10 mouse cellular contexts compared by ENCODE assay signal in genomic region chr3:94616717-94617116, GRCm38 (mm10). TPM values are rescaled to one million over a fixed set of nuclear protein-coding genes. Genes with fewer than 3 reads are reported as not detected.
A peak's percentile ranks its signal among the peaks of the same experiment; 100 is the strongest.
DNase-seq lines count a peak whose midpoint lies in the region; ATAC-seq and TF ChIP-seq lines count a peak whose summit lies in the region.
"Had no signal": no experiment of that assay in that cellular context is flagged by ENCODE, and none has a peak within 500 bp of the region (broad histone marks: within the 10 kb centered on the region; RNA-seq: fewer than 3 reads in every experiment).

No protein-coding gene starts in this region.

- no peak overlapping the region for H3K27ac ChIP-seq in kidney, adult 2 months (ENCODE audit: insufficient read depth, low read depth, low read length)
- H3K27ac ChIP-seq in kidney, embryonic 15.5 days = no peak overlapping the region
- no peak overlapping the region for H3K27ac ChIP-seq in CH12.LX (ENCODE audit: insufficient read depth, low read depth)
- no peak overlapping the region for H3K27ac ChIP-seq in small intestine, adult 2 months (ENCODE audit: insufficient read depth, low read depth, low read length)
- H3K27ac ChIP-seq: macrophage had no signal

- H3K4me2 ChIP-seq in kidney, embryonic 15.5 days = no peak overlapping the region
- H3K4me2 ChIP-seq in CH12.LX (ENCODE audit: insufficient read depth, low read depth, poor library complexity, severe bottlenecking) = no peak overlapping the region

- TF ChIP-seq EP300 in CH12.LX (IDR thresholded peaks at IDR 0.05; ENCODE audit: low read length) = no peak

- 53% methylated on average over 4 of the region's 4 CpGs for WGBS in kidney, adult 2 months
- 79% methylated on average over 4 of the region's 4 CpGs for WGBS in kidney, embryonic 15.5 days
- WGBS in small intestine, adult 2 months = 54% methylated on average over 4 of the region's 4 CpGs

- no peak overlapping the region for H3K4me3 ChIP-seq in kidney, adult 2 months (ENCODE audit: insufficient read depth, low read depth, low read length)
- no peak overlapping the region for H3K4me3 ChIP-seq in kidney, embryonic 15.5 days (replicated peaks)
- no peak overlapping the region for H3K4me3 ChIP-seq in CH12.LX (replicated peaks in 1 of 3; ENCODE audit: low read depth in 2 of 3, low read length in 2 of 3, poor library complexity in 1 of 3)
- no peak overlapping the region for H3K4me3 ChIP-seq in small intestine, adult 2 months (ENCODE audit: low read depth, low read length)

- H3K36me3 ChIP-seq in kidney, adult 2 months (ENCODE audit: control insufficient read depth, insufficient read depth, low read length) = peaks cover 1% of the 10 kb centered on the region; the same call in 1 of the 2 replicates
- H3K36me3 ChIP-seq in kidney, embryonic 15.5 days = no peaks in the 10 kb centered on the region
- H3K36me3 ChIP-seq in CH12.LX (replicated peaks in 1 of 2; ENCODE audit: control insufficient read depth in 1 of 2, insufficient read depth in 1 of 2, low read length in 1 of 2) = peaks cover 0 to 25% of the 10 kb centered on the region in 2 experiments
- peaks cover 37% of the 10 kb centered on the region for H3K36me3 ChIP-seq in small intestine, adult 2 months (ENCODE audit: control insufficient read depth, insufficient read depth, low read length)

- peak; percentile 56 for TF ChIP-seq CTCF in kidney, adult 2 months (conservative IDR thresholded peaks at IDR 0.05; ENCODE audit: insufficient read depth, insufficient read length, low read depth, low read length)
- peak; percentile 77 for TF ChIP-seq CTCF in CH12.LX (conservative IDR thresholded peaks at IDR 0.05 in 1 of 2, IDR thresholded peaks at IDR 0.05 in 1 of 2; ENCODE audit: low read depth in 2 of 2, low read length in 2 of 2)
- TF ChIP-seq CTCF in small intestine, adult 2 months (IDR thresholded peaks at IDR 0.05; ENCODE audit: extremely low read depth, insufficient read length, insufficient replicate concordance, low read depth, low read length) = peak; percentile 63; the same call in 1 of the 2 replicates

- H3K9ac ChIP-seq in kidney, embryonic 15.5 days = no peak overlapping the region
- H3K9ac ChIP-seq in CH12.LX (ENCODE audit: insufficient read depth, low read depth) = no peak overlapping the region

- no peaks in the 10 kb centered on the region for H3K27me3 ChIP-seq in kidney, adult 2 months (replicated peaks; ENCODE audit: control insufficient read depth, insufficient read depth, low read length)
- no peaks in the 10 kb centered on the region for H3K27me3 ChIP-seq in kidney, embryonic 15.5 days
- H3K27me3 ChIP-seq in CH12.LX (replicated peaks) = no peaks in the 10 kb centered on the region
- no peaks in the 10 kb centered on the region for H3K27me3 ChIP-seq in small intestine, adult 2 months (ENCODE audit: control insufficient read depth, insufficient read depth, low read length)

- TF ChIP-seq POLR2A in kidney, adult 2 months (IDR thresholded peaks at IDR 0.05; ENCODE audit: low read depth, low read length) = no peak
- no peak for TF ChIP-seq POLR2A in CH12.LX (IDR thresholded peaks at IDR 0.05; ENCODE audit: low read depth, low read length)
- no peak for TF ChIP-seq POLR2A in small intestine, adult 2 months (IDR thresholded peaks at IDR 0.05; ENCODE audit: low read depth, low read length)

- no peaks in the 10 kb centered on the region for H3K79me2 ChIP-seq in CH12.LX (replicated peaks; ENCODE audit: control insufficient read depth, extremely low read depth, insufficient read depth, poor library complexity, severe bottlenecking)

- H3K9me3 ChIP-seq in kidney, embryonic 15.5 days (replicated peaks) = no peaks in the 10 kb centered on the region
- H3K9me3 ChIP-seq in CH12.LX (replicated peaks; ENCODE audit: low read length) = no peaks in the 10 kb centered on the region

- TF ChIP-seq RAD21 in CH12.LX (IDR thresholded peaks at IDR 0.05; ENCODE audit: low read depth, low read length) = peak; percentile 55

- dilution Hi-C loops in CH12.LX (cut with MboI; ENCODE audit: extremely low pct_ligation_motif_present, extremely low pct_unique_long_range_greater_than_20kb, low sequenced_read_pairs) = no loop called here

- in situ Hi-C loops in CH12.LX (cut with MboI; ENCODE audit: low pct_ligation_motif_present, low pct_unique_long_range_greater_than_20kb, low sequenced_read_pairs) = loop anchor here (25.0 kb wide), 1 partner anchor 154 kb away; no protein-coding TSS in a partner anchor

- no peaks in the 10 kb centered on the region for H3K4me1 ChIP-seq in kidney, adult 2 months (ENCODE audit: control insufficient read depth, insufficient read depth, low read length)
- H3K4me1 ChIP-seq in kidney, embryonic 15.5 days = 0 out of 2 replicates have a peak, but pooled peaks cover 8% of the 10 kb centered on the region
- H3K4me1 ChIP-seq in CH12.LX (ENCODE audit: control insufficient read depth in 1 of 2, insufficient read depth in 2 of 2) = peaks cover 24 to 70% of the 10 kb centered on the region in 2 experiments
- no peaks in the 10 kb centered on the region for H3K4me1 ChIP-seq in small intestine, adult 2 months (ENCODE audit: control insufficient read depth, insufficient read depth, insufficient read length, low read length)

- DNase-seq in kidney, adult 2 months = peak; percentile 51
- DNase-seq in CH12.LX (ENCODE audit: extremely low read depth) = peak; percentile 73
- peak; percentile 56 for DNase-seq in adrenal gland, postnatal 10 days
- DNase-seq in embryo, embryonic 11 days = peak; percentile 61
- DNase-seq in layer of hippocampus, adult 9-10 months (ENCODE audit: low spot score) = peak; percentile 21
- no peak for DNase-seq in urinary bladder, adult 18-20 months (ENCODE audit: low spot score in 2 of 2)

- no peak for ATAC-seq in kidney, embryonic 15.5 days (replicated peaks; ENCODE audit: low FRiP score)

TF ChIP-seq in CH12.LX, 34 proteins besides CTCF, POLR2A, EP300 and RAD21:
- no peak for TF ChIP-seq NRF1 (IDR thresholded peaks at IDR 0.05; ENCODE audit: low read depth, low read length)
- no peak for TF ChIP-seq NELFE (IDR thresholded peaks at IDR 0.05; ENCODE audit: low read depth, low read length)
- no peak for TF ChIP-seq MAX (IDR thresholded peaks at IDR 0.05; ENCODE audit: low read length)
- no peak for TF ChIP-seq E2F4 (IDR thresholded peaks at IDR 0.05; ENCODE audit: insufficient replicate concordance, low read depth, low read length)
- TF ChIP-seq ZKSCAN1 (IDR thresholded peaks at IDR 0.05; ENCODE audit: borderline replicate concordance, low read depth, low read length) = no peak
- TF ChIP-seq MXI1 (IDR thresholded peaks at IDR 0.05; ENCODE audit: low read depth, low read length) = no peak
- TF ChIP-seq USF2 (conservative IDR thresholded peaks at IDR 0.05; ENCODE audit: low read depth, low read length) = no peak
- TF ChIP-seq SMC3 (IDR thresholded peaks at IDR 0.05; ENCODE audit: low read depth, low read length) = peak; percentile 67

RNA-seq across cellular contexts. Expression of gene Gm10972, which starts 26.2 kb away (rescaled TPM):
- not detected in 2 replicates for polyA plus RNA-seq in kidney, adult 2 months (2012; rRNA removed)
- polyA plus RNA-seq in kidney, embryonic 15.5 days (2015; fragmentation: Nextera tagmentation; extraction: Ambion mirVana) = not detected in 2 replicates
- total RNA-seq in CH12.LX (2012; rRNA removed) (not detected in 2 replicates), CH12.LX (2014; rRNA removed) (not detected in 2 replicates)
- polyA plus RNA-seq in CH12.LX (2012; ENCODE audit: insufficient read length, low read depth) = not detected in 2 replicates
- total RNA-seq in adrenal gland, postnatal 10 days (2021) = not detected
- polyA plus RNA-seq in small intestine, adult 2 months (2012; rRNA removed) = not detected in 2 replicates
- total RNA-seq: gastrocnemius, adult 8-10 months had no signal
- polyA plus RNA-seq: macrophage had no signal

RNA-seq across cellular contexts. Expression of gene Snx27, which starts 34.2 kb away (rescaled TPM):
- polyA plus RNA-seq in kidney, adult 2 months (2012; rRNA removed) = 14.3 and 16.4 TPM in 2 replicates
- polyA plus RNA-seq in kidney, embryonic 15.5 days (2015; fragmentation: Nextera tagmentation; extraction: Ambion mirVana) = 47.2 and 50.9 TPM in 2 replicates
- total RNA-seq in CH12.LX (2012; rRNA removed) (23.1 and 24.9 TPM in 2 replicates), CH12.LX (2014; rRNA removed) (31.3 and 34.9 TPM in 2 replicates)
- polyA plus RNA-seq in CH12.LX (2012; ENCODE audit: insufficient read length, low read depth) = 30.2 and 35.3 TPM in 2 replicates
- 10 to 100 TPM; 33.0 to 36.1 TPM for total RNA-seq in adrenal gland, postnatal 10 days (2021)
- polyA plus RNA-seq in small intestine, adult 2 months (2012; rRNA removed) = 2.3 and 3.4 TPM in 2 replicates

RNA-seq across cellular contexts. Expression of gene Tuft1, which starts 42.0 kb away (rescaled TPM):
- polyA plus RNA-seq in kidney, adult 2 months (2012; rRNA removed) = 15.3 and 15.9 TPM in 2 replicates
- polyA plus RNA-seq in kidney, embryonic 15.5 days (2015; fragmentation: Nextera tagmentation; extraction: Ambion mirVana) = 6.7 and 7.1 TPM in 2 replicates
- total RNA-seq in CH12.LX (2012; rRNA removed) = 3.4 and 4.0 TPM in 2 replicates
- 7.4 and 7.7 TPM in 2 replicates for total RNA-seq in CH12.LX (2014; rRNA removed)
- polyA plus RNA-seq in CH12.LX (2012; ENCODE audit: insufficient read length, low read depth) = 7.2 and 7.5 TPM in 2 replicates
- total RNA-seq in adrenal gland, postnatal 10 days (2021) = 1 to 10 TPM; 6.9 to 7.2 TPM
- polyA plus RNA-seq in small intestine, adult 2 months (2012; rRNA removed) = 11.1 and 47.4 TPM in 2 replicates

Comparison
In these comparisons a context has a peak if more than half of its experiments do, and no peak if none do; other contexts are left out.
1. DNase-seq: peak in kidney, adult 2 months (single experiment), CH12.LX (single experiment), adrenal gland, postnatal 10 days (single experiment), embryo, embryonic 11 days (single experiment) and layer of hippocampus, adult 9-10 months (single experiment); none in urinary bladder, adult 18-20 months (0 of 2).
2. Peak in every context shown above with its lines, with median percentiles within 50 percentile points of each other: CTCF ChIP-seq.